Mouse (Mus musculus): ENCODE measurements around the gene St5.

- no peak for TF ChIP-seq CTCF (IDR thresholded peaks at IDR 0.05; ENCODE audit: control insufficient read depth, insufficient read depth, low read length)
- no peak for TF ChIP-seq POLR2A (IDR thresholded peaks at IDR 0.05; ENCODE audit: borderline replicate concordance, control insufficient read depth, low read depth, low read length)
Observed at GRCm38 (mm10) chr7:109492616-109493318, 210.6 kb downstream of the St5 start.

All from bone marrow, adult 2 months (tissue).